Mouse (Mus musculus) kidney, adult 8-10 months (tissue): ENCODE results near the gene 4930579F01Rik.
"Not testable (repeated sequence)": the region's sequence is repeated elsewhere in the genome, so short reads cannot be mapped to it uniquely, and the experiment has no call there.

Source experiments
- DNase-seq, 2 experiments: peaks; one replicate each; pipeline ENCODE4 v3.0.0; 2022

4930579F01Rik gene

DNA sequence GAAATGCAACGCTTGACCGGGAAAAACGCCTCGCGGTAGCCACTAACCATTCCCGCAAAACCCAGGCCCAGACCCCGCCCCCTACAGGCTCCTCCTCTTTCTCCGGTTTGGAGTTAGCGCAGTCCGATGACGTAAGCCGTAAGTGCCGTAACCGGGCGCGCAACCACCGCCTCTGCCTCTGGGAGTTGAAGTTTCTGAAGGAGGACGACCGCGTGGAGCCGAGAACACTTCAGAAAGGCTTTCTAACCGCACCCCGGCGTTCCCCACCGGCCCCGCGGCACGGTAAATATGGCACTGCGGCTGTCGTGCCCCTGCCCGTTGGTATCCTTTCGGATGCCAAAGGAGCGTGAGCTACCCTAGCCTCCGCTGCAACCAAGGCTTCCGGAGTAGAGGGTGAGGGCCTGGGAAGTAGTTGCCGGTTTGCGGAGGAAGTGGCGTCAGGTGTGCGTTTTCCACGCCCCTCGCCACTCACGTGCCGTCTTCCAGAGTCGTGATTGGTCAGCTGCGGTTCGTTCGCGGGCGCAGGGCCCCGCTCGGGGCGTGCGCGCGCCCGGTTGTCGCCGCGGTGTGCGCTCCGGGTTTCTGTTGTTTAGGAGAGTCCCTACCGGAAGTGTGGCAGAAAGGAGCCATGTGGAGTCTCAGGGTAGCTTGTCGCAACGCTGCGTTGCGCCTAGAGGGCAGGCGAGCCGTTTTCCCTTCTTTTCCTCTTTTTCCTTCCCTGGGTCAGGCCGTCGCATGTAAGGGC is 50.1 kb downstream of the 4930579F01Rik start, which contains the start of gene Trmt10a:
Gene Trmt10a (plus strand): TSS at position 134 of the 745 bp plus-strand sequence.
- peak; percentile 98 to 99 for DNase-seq

DNA sequence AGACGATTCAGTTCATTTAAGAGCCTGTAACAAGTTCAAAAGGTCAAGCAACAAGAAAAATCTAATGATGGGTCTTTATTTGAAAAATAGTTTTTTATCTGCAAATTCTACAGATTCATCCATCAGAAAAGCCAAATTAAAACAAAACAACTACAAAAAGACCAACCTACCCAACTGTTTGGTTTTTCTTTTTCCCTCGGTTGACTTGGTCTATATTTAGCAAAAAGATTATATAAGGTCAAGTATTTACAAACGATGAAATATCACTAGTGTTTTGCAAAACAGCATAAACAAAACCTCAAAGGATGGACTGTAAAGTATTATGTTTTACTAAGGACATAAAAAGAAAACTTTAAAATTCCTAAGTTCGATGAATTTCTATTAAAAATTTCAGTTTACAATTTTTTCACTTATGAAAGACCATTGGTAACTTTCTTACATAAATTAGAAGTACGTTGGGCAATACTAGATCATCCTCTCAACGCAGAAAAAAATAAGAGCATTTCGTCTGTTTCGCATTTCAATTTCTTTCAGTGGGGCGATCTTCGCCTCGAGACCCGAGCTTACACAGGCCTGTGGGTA is 50.8 kb downstream of the 4930579F01Rik start:
- no peak for DNase-seq

- peak in 1 of 2 experiments; percentile 12 for DNase-seq
Measured at GRCm38 (mm10) chr3:138142052-138142732, 51.4 kb downstream of the 4930579F01Rik start.

DNA sequence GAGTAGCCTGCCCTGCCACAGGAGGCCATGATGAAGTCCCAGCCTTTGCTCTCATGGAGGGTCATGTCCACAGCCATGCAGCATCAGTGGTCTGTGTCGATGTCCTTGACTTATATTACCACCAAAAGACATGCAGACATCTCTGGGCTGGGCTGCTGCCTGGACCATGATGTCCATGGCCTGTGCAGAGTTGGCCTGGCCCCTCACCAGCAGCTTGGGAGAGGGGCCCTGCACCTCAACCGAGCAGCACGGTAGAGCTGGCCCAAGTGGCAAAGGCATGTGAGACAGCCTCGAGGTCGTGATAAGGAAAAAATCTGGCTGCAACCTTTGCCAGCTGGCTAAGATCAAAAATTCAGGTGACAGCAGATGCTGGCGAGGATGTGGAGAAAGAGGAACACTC is 54.0 kb downstream of the 4930579F01Rik start:
- DNase-seq = no peak

DNA sequence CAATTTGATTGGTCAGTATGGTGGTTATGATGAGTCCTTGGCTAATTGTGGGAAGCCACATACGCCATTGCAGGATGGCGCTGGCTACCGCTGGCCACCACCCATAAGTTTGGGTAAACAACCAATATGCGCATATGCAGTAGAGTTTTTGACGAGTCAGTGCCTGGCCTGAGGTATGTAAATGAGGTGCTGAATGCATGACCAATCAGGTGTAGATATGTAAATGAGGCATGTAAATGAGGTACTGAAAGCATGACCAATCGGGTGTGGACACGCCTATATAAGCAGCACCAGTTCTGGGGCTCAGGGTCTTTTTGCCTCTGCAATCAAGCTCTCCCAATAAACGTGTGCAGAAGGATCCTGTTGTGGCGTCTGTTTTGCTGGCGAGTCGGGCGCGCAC is 55.5 kb downstream of the 4930579F01Rik start:
- DNase-seq = not testable (repeated sequence)

DNA sequence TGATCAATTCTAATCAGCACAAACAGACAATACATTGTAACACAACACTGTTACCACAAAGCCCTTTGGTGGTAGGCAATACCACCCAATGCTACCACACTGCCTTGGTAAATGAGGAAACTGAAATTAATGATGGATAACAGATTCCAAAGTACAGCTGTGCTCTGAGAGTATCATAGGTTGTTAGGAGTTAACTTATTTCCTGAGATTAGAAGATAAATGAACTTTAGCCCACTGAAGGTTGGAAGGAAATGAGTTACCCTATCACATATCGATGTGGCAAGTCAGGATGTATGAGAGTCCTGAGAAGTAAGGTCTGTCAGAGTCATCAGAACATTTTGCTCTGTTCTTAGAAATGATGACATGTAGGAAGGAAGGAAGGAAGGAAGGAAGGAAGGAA is 59.1 kb downstream of the 4930579F01Rik start:
- no peak for DNase-seq

- no peak for DNase-seq
Measured at GRCm38 (mm10) chr3:138133916-138134315, 59.7 kb downstream of the 4930579F01Rik start.

- no peak for DNase-seq
Measured at GRCm38 (mm10) chr3:138133463-138133862, 60.2 kb downstream of the 4930579F01Rik start.

- peak; percentile 15 to 33 for DNase-seq
Measured at GRCm38 (mm10) chr3:138131168-138131567, 62.5 kb downstream of the 4930579F01Rik start.

DNA sequence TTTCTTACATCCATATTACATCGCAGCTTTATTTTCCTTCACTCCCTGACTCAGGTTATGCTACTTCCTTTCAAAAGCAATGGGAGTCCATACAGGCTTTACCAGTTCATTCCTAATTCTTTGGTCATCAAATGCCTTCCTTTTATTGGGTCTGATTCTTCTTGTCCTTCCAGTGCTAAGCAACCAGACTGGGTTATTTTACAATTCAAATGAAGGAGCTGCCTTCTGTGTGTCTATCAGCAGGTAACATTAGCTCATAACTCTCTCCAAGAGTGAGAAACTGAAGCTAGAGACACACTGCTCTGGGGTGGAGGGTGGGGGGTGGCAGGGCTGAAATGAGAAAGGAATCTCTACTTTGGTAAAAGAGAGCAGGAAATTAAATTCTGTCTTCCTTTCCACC is 62.9 kb downstream of the 4930579F01Rik start:
- DNase-seq = no peak

GRCm38 (mm10) chr3:138129110-138129509 is 64.5 kb downstream of the 4930579F01Rik start:
- DNase-seq = no peak

DNA sequence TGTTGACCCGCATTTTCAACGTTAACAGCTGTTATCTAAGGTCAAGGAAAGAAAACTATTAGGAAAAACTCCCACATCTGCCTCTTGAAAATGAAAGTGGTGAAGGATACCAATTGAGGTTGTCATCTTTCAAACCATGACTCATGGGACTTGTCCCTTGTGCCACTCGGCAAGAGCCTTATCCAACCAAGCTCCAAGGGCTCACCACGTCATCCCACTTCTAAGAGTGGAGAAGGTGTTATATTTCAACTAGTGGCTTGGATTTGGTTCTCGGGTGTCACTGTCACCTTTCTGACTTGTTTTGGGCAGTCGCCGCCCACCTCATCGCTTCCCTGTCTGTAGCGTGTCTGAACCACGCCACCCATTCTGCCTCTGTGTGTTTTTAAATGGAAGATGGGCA is 69.8 kb downstream of the 4930579F01Rik start:
- no peak for DNase-seq

- DNase-seq = no peak
Measured at GRCm38 (mm10) chr3:138121461-138121860, 72.2 kb downstream of the 4930579F01Rik start.

DNA sequence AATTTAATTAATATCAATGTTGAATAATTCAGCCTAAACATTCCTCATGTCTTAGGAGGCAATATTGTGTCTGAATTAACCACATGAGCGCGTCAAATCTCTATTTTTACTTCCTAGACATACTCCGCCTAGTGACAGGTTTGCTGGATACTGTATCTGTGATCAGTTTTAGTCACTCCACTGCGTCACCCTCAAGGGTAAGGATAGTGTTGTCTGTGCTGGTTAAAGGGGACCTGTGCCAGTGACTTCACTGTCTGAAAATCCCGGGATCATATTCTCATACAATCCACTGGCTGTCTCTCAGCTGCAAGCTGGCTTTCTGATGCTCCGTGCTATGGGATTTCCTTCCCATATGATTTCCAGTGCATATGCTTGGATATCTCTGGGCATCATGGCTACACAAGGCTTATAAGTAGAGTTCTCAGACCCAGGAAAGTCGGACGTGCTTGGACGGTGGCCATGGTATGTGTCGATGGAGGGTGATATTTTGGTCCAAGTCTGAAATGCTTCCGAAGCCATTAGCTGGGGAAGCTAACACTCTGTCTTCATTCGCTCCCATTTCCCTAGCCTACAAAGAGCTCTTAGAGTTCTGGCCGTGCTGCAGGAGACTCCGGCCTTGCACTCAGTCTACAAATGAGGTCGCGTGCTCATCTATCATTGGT is 74.0 kb downstream of the 4930579F01Rik start:
- no peak for DNase-seq

GRCm38 (mm10) chr3:138118831-138119230 is 74.8 kb downstream of the 4930579F01Rik start:
- no peak for DNase-seq

GRCm38 (mm10) chr3:138118392-138118791 is 75.2 kb downstream of the 4930579F01Rik start:
- DNase-seq = no peak

GRCm38 (mm10) chr3:138116871-138117270 is 76.8 kb downstream of the 4930579F01Rik start:
- DNase-seq = no peak

DNA sequence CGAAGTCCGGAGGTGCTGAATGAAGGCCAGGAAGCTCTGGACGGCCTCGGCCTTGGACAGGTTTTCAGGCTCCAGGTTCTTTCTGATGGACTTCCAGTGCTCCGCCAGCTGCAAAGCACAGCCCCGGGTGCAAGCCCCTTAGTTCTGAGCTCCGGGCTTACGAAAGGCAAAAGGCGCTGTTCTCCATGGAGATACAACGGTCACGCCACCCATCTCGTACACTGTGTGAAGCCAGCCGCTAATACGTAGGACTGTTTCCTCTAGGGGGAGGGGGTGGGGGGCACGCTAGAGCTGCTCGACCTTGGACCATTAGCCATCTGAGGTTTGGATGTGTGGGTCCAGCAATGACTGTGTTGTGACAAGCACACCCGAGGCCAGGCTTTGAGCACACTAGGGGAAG is 79.5 kb downstream of the 4930579F01Rik start:
- DNase-seq = no peak
